Comparison of ENCODE assay signal across 23 mouse cellular contexts in genomic region chr10:126770446-126771020, GRCm38 (mm10).
DNase-seq lines count a peak whose midpoint lies in the region.
"Had no signal": no experiment of that assay in that cellular context is flagged by ENCODE, and none has a peak within 500 bp of the region (broad histone marks: within the 10 kb centered on the region; RNA-seq: fewer than 3 reads in every experiment).

No protein-coding gene starts in this region.

- DNase-seq in cerebellum, postnatal 25 days = peak; percentile 18 to 37
- DNase-seq in cerebellum, adult 11-12 months = no peak
- peak; percentile 66 for DNase-seq in heart, adult 11 months
- no peak for DNase-seq in heart, postnatal 25 days (ENCODE audit: low spot score)
- peak; percentile 33 for DNase-seq in Muller cell, postnatal 12 days (ENCODE audit: inconsistent ontology term)
- DNase-seq in brain, adult 2 months (ENCODE audit: low read depth, low spot score) = peak; percentile 22
- no peak for DNase-seq in MN1 (ENCODE audit: low spot score)
- DNase-seq: adrenal gland, adult 8-10 months; B cell, adult 2 months; embryo, embryonic 11 days; gastrocnemius, adult 2 months; gastrocnemius, postnatal 36 days; heart, postnatal 10 days; kidney, adult 11 months; kidney, postnatal 14 days; layer of hippocampus, postnatal 36 days; left cerebral cortex, postnatal 4 days; liver, postnatal 0 days; lung, postnatal 4 days; midbrain, embryonic 14.5 days; retina, postnatal 1 day; right cerebral cortex, postnatal 14 days; thymus, postnatal 25 days had no signal

- intact Hi-C loops in heart, postnatal 25 days (cut with DNase I) = no loop called here

Comparison
In these comparisons a context has a peak if more than half of its experiments do, and no peak if none do; other contexts are left out.
1. DNase-seq: peak in cerebellum, postnatal 25 days (2 of 2), heart, adult 11 months (single experiment), Muller cell, postnatal 12 days (single experiment) and brain, adult 2 months (single experiment); none in cerebellum, adult 11-12 months (single experiment), heart, postnatal 25 days (single experiment) and MN1 (single experiment).